Mouse (Mus musculus): ENCODE measurements around the gene Gm10197. TPM values are rescaled to one million over a fixed set of nuclear protein-coding genes. Genes with fewer than 3 reads are reported as not detected.

The Gm10197 gene
- polyA plus RNA-seq, 1 experiment, result not detected

- TF ChIP-seq GATA1 (IDR thresholded peaks at IDR 0.05; ENCODE audit: borderline replicate concordance, low read length) (no peak), FLI1 (IDR thresholded peaks at IDR 0.05; ENCODE audit: low read length) (no peak)
- Histone ChIP-seq H3K4me1 (peaks cover 60% of the 10 kb centered on the region), H3K27me3 (replicated peaks) (no peaks in the 10 kb centered on the region), H3K9me3 (no peaks in the 10 kb centered on the region), H3K36me3 (replicated peaks; ENCODE audit: low read length) (no peaks in the 10 kb centered on the region), H3K4me3 (replicated peaks) (peak overlapping the region; percentile 56)
Observed at GRCm38 (mm10) chr19:53394552-53394951, 23.0 kb upstream of the Gm10197 start.

GRCm38 (mm10) chr19:53393646-53394045 lies 22.1 kb upstream of the Gm10197 start:
- H3K36me3 ChIP-seq (replicated peaks; ENCODE audit: low read length), result peaks cover 6% of the 10 kb centered on the region
- no peaks in the 10 kb centered on the region for H3K9me3 ChIP-seq
- peaks cover 60% of the 10 kb centered on the region for H3K4me1 ChIP-seq
- H3K27me3 ChIP-seq (replicated peaks), result no peaks in the 10 kb centered on the region
- TF ChIP-seq FLI1 (IDR thresholded peaks at IDR 0.05; ENCODE audit: low read length) (no peak), GATA1 (IDR thresholded peaks at IDR 0.05; ENCODE audit: borderline replicate concordance, low read length) (no peak)
- H3K4me3 ChIP-seq (replicated peaks), result no peak overlapping the region

GRCm38 (mm10) chr19:53392781-53393343 lies 21.3 kb upstream of the Gm10197 start:
- no peaks in the 10 kb centered on the region for H3K27me3 ChIP-seq (replicated peaks)
- no peak overlapping the region for H3K4me3 ChIP-seq (replicated peaks)
- no peaks in the 10 kb centered on the region for H3K9me3 ChIP-seq
- H3K4me1 ChIP-seq, result peaks cover 63% of the 10 kb centered on the region
- TF ChIP-seq GATA1 (IDR thresholded peaks at IDR 0.05; ENCODE audit: borderline replicate concordance, low read length) (no peak), FLI1 (IDR thresholded peaks at IDR 0.05; ENCODE audit: low read length) (no peak)
- H3K36me3 ChIP-seq (replicated peaks; ENCODE audit: low read length), result peaks cover 13% of the 10 kb centered on the region

- H3K4me3 ChIP-seq (replicated peaks), result peak overlapping the region; percentile 97
Observed at GRCm38 (mm10) chr19:53391787-53392186, 20.2 kb upstream of the Gm10197 start.

GRCm38 (mm10) chr19:53391386-53391785 lies 19.8 kb upstream of the Gm10197 start:
- TF ChIP-seq GATA1 (IDR thresholded peaks at IDR 0.05; ENCODE audit: borderline replicate concordance, low read length) (no peak), FLI1 (IDR thresholded peaks at IDR 0.05; ENCODE audit: low read length) (no peak)
- Histone ChIP-seq H3K9me3 (no peaks in the 10 kb centered on the region), H3K4me1 (peaks cover 67% of the 10 kb centered on the region), H3K27me3 (replicated peaks) (no peaks in the 10 kb centered on the region), H3K4me3 (replicated peaks) (peak overlapping the region; percentile 97), H3K36me3 (replicated peaks; ENCODE audit: low read length) (peaks cover 28% of the 10 kb centered on the region)

More at GRCm38 (mm10) chr19:53391787-53392186, 20.2 kb upstream of the Gm10197 start:
- no peak for TF ChIP-seq FLI1 (IDR thresholded peaks at IDR 0.05; ENCODE audit: low read length)
- no peak for TF ChIP-seq GATA1 (IDR thresholded peaks at IDR 0.05; ENCODE audit: borderline replicate concordance, low read length)
- H3K4me1 ChIP-seq, result peaks cover 65% of the 10 kb centered on the region
- H3K9me3 ChIP-seq, result no peaks in the 10 kb centered on the region
- H3K36me3 ChIP-seq (replicated peaks; ENCODE audit: low read length), result peaks cover 24% of the 10 kb centered on the region
- no peaks in the 10 kb centered on the region for H3K27me3 ChIP-seq (replicated peaks)

- H3K9me3 ChIP-seq, result no peaks in the 10 kb centered on the region
- peak; percentile 79 for TF ChIP-seq FLI1 (IDR thresholded peaks at IDR 0.05; ENCODE audit: low read length)
- no peak for TF ChIP-seq GATA1 (IDR thresholded peaks at IDR 0.05; ENCODE audit: borderline replicate concordance, low read length)
- no peaks in the 10 kb centered on the region for H3K27me3 ChIP-seq (replicated peaks)
- peak within 1 kb of the TSS; percentile 97 for H3K4me3 ChIP-seq (replicated peaks)
- H3K36me3 ChIP-seq (replicated peaks; ENCODE audit: low read length), result peaks cover 36% of the 10 kb centered on the region
- H3K4me1 ChIP-seq, result peaks cover 63% of the 10 kb centered on the region
Observed at GRCm38 (mm10) chr19:53390495-53391007, 19.0 kb upstream of the Gm10197 start, which contains the start of gene Smndc1. Gene Smndc1 (minus strand): TSS chr19:53390578.

- Histone ChIP-seq H3K36me3 (replicated peaks; ENCODE audit: low read length) (peaks cover 41% of the 10 kb centered on the region), H3K4me1 (peaks cover 57% of the 10 kb centered on the region), H3K9me3 (no peaks in the 10 kb centered on the region), H3K4me3 (replicated peaks) (peak overlapping the region; percentile 97), H3K27me3 (replicated peaks) (no peaks in the 10 kb centered on the region)
- TF ChIP-seq GATA1 (IDR thresholded peaks at IDR 0.05; ENCODE audit: borderline replicate concordance, low read length) (no peak), FLI1 (IDR thresholded peaks at IDR 0.05; ENCODE audit: low read length) (no peak)
Observed at GRCm38 (mm10) chr19:53389851-53390431, 18.4 kb upstream of the Gm10197 start.

GRCm38 (mm10) chr19:53389417-53389816 lies 17.9 kb upstream of the Gm10197 start:
- H3K9me3 ChIP-seq, result no peaks in the 10 kb centered on the region
- TF ChIP-seq GATA1 (IDR thresholded peaks at IDR 0.05; ENCODE audit: borderline replicate concordance, low read length) (no peak), FLI1 (IDR thresholded peaks at IDR 0.05; ENCODE audit: low read length) (no peak)
- H3K4me3 ChIP-seq (replicated peaks), result peak overlapping the region; percentile 97
- no peaks in the 10 kb centered on the region for H3K27me3 ChIP-seq (replicated peaks)
- H3K4me1 ChIP-seq, result peaks cover 55% of the 10 kb centered on the region
- peaks cover 47% of the 10 kb centered on the region for H3K36me3 ChIP-seq (replicated peaks; ENCODE audit: low read length)

- Histone ChIP-seq H3K4me1 (peaks cover 22% of the 10 kb centered on the region), H3K36me3 (replicated peaks; ENCODE audit: low read length) (peaks cover 96% of the 10 kb centered on the region), H3K4me3 (replicated peaks) (no peak overlapping the region), H3K9me3 (no peaks in the 10 kb centered on the region), H3K27me3 (replicated peaks) (no peaks in the 10 kb centered on the region)
- TF ChIP-seq FLI1 (IDR thresholded peaks at IDR 0.05; ENCODE audit: low read length) (no peak), GATA1 (IDR thresholded peaks at IDR 0.05; ENCODE audit: borderline replicate concordance, low read length) (no peak)
Observed at GRCm38 (mm10) chr19:53383336-53383735, 11.8 kb upstream of the Gm10197 start.

GRCm38 (mm10) chr19:53378421-53378820 lies 6.9 kb upstream of the Gm10197 start:
- Histone ChIP-seq H3K9me3 (no peaks in the 10 kb centered on the region), H3K27me3 (replicated peaks) (no peaks in the 10 kb centered on the region), H3K36me3 (replicated peaks; ENCODE audit: low read length) (peaks cover 96% of the 10 kb centered on the region), H3K4me3 (replicated peaks) (no peak overlapping the region), H3K4me1 (peaks cover 3% of the 10 kb centered on the region; the same call in 1 of the 2 replicates)
- TF ChIP-seq FLI1 (IDR thresholded peaks at IDR 0.05; ENCODE audit: low read length) (no peak), GATA1 (IDR thresholded peaks at IDR 0.05; ENCODE audit: borderline replicate concordance, low read length) (no peak)
